10 mouse cellular contexts compared by ENCODE assay signal in genomic region chr19:5486771-5487170, GRCm38 (mm10). TPM values are rescaled to one million over a fixed set of nuclear protein-coding genes. Genes with fewer than 3 reads are reported as not detected.
A peak's percentile ranks its signal among the peaks of the same experiment; 100 is the strongest.
DNase-seq lines count a peak whose midpoint lies in the region; ATAC-seq and TF ChIP-seq lines count a peak whose summit lies in the region.
"Had no signal": no experiment of that assay in that cellular context is flagged by ENCODE, and none has a peak within 500 bp of the region (broad histone marks: within the 10 kb centered on the region; RNA-seq: fewer than 3 reads in every experiment).

No protein-coding gene starts in this region.

- TF ChIP-seq POLR2A in limb, embryonic 14.5 days (IDR thresholded peaks at IDR 0.05; ENCODE audit: borderline replicate concordance, extremely low read depth, insufficient read depth, insufficient read length) = no peak

- 86% methylated on average over 4 of the region's 4 CpGs for WGBS in heart, embryonic 13.5 days
- 86% methylated on average over 4 of the region's 4 CpGs for WGBS in limb, embryonic 14.5 days
- 75% methylated on average over 4 of the region's 4 CpGs for WGBS in stomach, embryonic 15.5 days

- peaks cover 28% of the 10 kb centered on the region for H3K4me1 ChIP-seq in heart, embryonic 13.5 days
- peaks cover 14% of the 10 kb centered on the region for H3K4me1 ChIP-seq in limb, embryonic 14.5 days (ENCODE audit: control insufficient read depth, insufficient read depth, low read length)
- H3K4me1 ChIP-seq in stomach, embryonic 15.5 days = peaks cover 22% of the 10 kb centered on the region

- peak overlapping the region; percentile 88 for H3K9ac ChIP-seq in heart, embryonic 13.5 days
- H3K9ac ChIP-seq in limb, embryonic 14.5 days (ENCODE audit: low read depth, low read length, severe bottlenecking) = no peak overlapping the region
- no peak overlapping the region for H3K9ac ChIP-seq in stomach, embryonic 15.5 days

- peaks cover 51% of the 10 kb centered on the region for H3K36me3 ChIP-seq in heart, embryonic 13.5 days
- peaks cover 47% of the 10 kb centered on the region for H3K36me3 ChIP-seq in limb, embryonic 14.5 days (ENCODE audit: control insufficient read depth, insufficient read depth, low read length)
- peaks cover 27% of the 10 kb centered on the region; the same call in 1 of the 2 replicates for H3K36me3 ChIP-seq in stomach, embryonic 15.5 days

- H3K27ac ChIP-seq in heart, embryonic 13.5 days (replicated peaks) = 0 out of 2 replicates have a peak overlapping the region, but pooled peaks have one; percentile 6
- no peak overlapping the region for H3K27ac ChIP-seq in limb, embryonic 14.5 days (replicated peaks; ENCODE audit: low read depth, low read length)
- H3K27ac ChIP-seq in stomach, embryonic 15.5 days = no peak overlapping the region

- ATAC-seq in heart, embryonic 13.5 days (ENCODE audit: extremely low read depth, insufficient number of reproducible peaks, low FRiP score, low TSS enrichment) = no peak
- ATAC-seq in limb, embryonic 14.5 days (ENCODE audit: low FRiP score, low read depth) = no peak
- ATAC-seq in stomach, embryonic 15.5 days (ENCODE audit: insufficient read depth, low FRiP score, low read depth) = no peak

- H3K4me2 ChIP-seq in heart, embryonic 13.5 days = peak overlapping the region; percentile 91
- peak overlapping the region; percentile 77 for H3K4me2 ChIP-seq in limb, embryonic 14.5 days (replicated peaks; ENCODE audit: low read depth, low read length, severe bottlenecking)
- peak overlapping the region; percentile 90; the same call in 1 of the 2 replicates for H3K4me2 ChIP-seq in stomach, embryonic 15.5 days

- H3K4me3 ChIP-seq in heart, embryonic 13.5 days = peak overlapping the region; percentile 100
- 0 out of 2 replicates have a peak overlapping the region, but pooled peaks have one; percentile 57 for H3K4me3 ChIP-seq in limb, embryonic 14.5 days (replicated peaks; ENCODE audit: low read length)
- no peak overlapping the region for H3K4me3 ChIP-seq in stomach, embryonic 15.5 days (replicated peaks)

- DNase-seq in heart, adult 9 months (ENCODE audit: low spot score in 2 of 2) = no peak
- DNase-seq in right cerebral cortex, postnatal 14 days = peak; percentile 3
- no peak for DNase-seq in right cerebral cortex, postnatal 4 days
- DNase-seq in limb, embryonic 14.5 days (ENCODE audit: low spot score) = no peak
- no peak for DNase-seq in frontal cortex, postnatal 36 days (ENCODE audit: low spot score in 2 of 2)
- DNase-seq in urinary bladder, adult 18-20 months (ENCODE audit: low spot score in 2 of 2) = no peak
- DNase-seq: right cerebral cortex, postnatal 25 days had no signal

- no peaks in the 10 kb centered on the region for H3K9me3 ChIP-seq in heart, embryonic 13.5 days
- H3K9me3 ChIP-seq in limb, embryonic 14.5 days (ENCODE audit: control insufficient read depth, low read length) = no peaks in the 10 kb centered on the region
- H3K9me3 ChIP-seq in stomach, embryonic 15.5 days = no peaks in the 10 kb centered on the region

- H3K27me3 ChIP-seq in heart, embryonic 13.5 days (replicated peaks) = no peaks in the 10 kb centered on the region
- no peaks in the 10 kb centered on the region for H3K27me3 ChIP-seq in limb, embryonic 14.5 days (ENCODE audit: control insufficient read depth, insufficient read depth, low read length)
- H3K27me3 ChIP-seq in stomach, embryonic 15.5 days (replicated peaks) = no peaks in the 10 kb centered on the region

RNA-seq across cellular contexts. Expression of gene Mus81, which starts 1.4 kb away (rescaled TPM):
- 36.8 and 38.9 TPM in 2 replicates for polyA plus RNA-seq in heart, embryonic 13.5 days (2015; fragmentation: Nextera tagmentation; extraction: Ambion mirVana)
- 40.8 and 53.5 TPM in 2 replicates for polyA plus RNA-seq in limb, embryonic 14.5 days (2012; rRNA removed)
- polyA plus RNA-seq in limb, embryonic 14.5 days (2014; fragmentation: Nextera tagmentation; extraction: Ambion mirVana) = 33.9 and 38.7 TPM in 2 replicates
- 35.6 and 36.3 TPM in 2 replicates for polyA plus RNA-seq in stomach, embryonic 15.5 days (2015; fragmentation: Nextera tagmentation; extraction: Ambion mirVana)

RNA-seq across cellular contexts. Expression of gene Cfl1, which starts 3.5 kb away (rescaled TPM):
- polyA plus RNA-seq in heart, embryonic 13.5 days (2015; fragmentation: Nextera tagmentation; extraction: Ambion mirVana) = 1,825 and 1,925 TPM in 2 replicates
- 913 and 966 TPM in 2 replicates for polyA plus RNA-seq in limb, embryonic 14.5 days (2012; rRNA removed)
- 2,572 and 2,655 TPM in 2 replicates for polyA plus RNA-seq in limb, embryonic 14.5 days (2014; fragmentation: Nextera tagmentation; extraction: Ambion mirVana)
- 2,358 and 2,394 TPM in 2 replicates for polyA plus RNA-seq in stomach, embryonic 15.5 days (2015; fragmentation: Nextera tagmentation; extraction: Ambion mirVana)

RNA-seq across cellular contexts. Expression of gene Efemp2, which starts 13.0 kb away (rescaled TPM):
- polyA plus RNA-seq in heart, embryonic 13.5 days (2015; fragmentation: Nextera tagmentation; extraction: Ambion mirVana) = 74.0 and 80.7 TPM in 2 replicates
- 239 and 314 TPM in 2 replicates for polyA plus RNA-seq in limb, embryonic 14.5 days (2012; rRNA removed)
- polyA plus RNA-seq in limb, embryonic 14.5 days (2014; fragmentation: Nextera tagmentation; extraction: Ambion mirVana) = 193 and 202 TPM in 2 replicates
- 145 and 152 TPM in 2 replicates for polyA plus RNA-seq in stomach, embryonic 15.5 days (2015; fragmentation: Nextera tagmentation; extraction: Ambion mirVana)

RNA-seq across cellular contexts. Expression of gene 1700020D05Rik, which starts 16.8 kb away (rescaled TPM):
- polyA plus RNA-seq in heart, embryonic 13.5 days (2015; fragmentation: Nextera tagmentation; extraction: Ambion mirVana) = not detected in 2 replicates
- 2.4 and 3.1 TPM in 2 replicates for polyA plus RNA-seq in limb, embryonic 14.5 days (2012; rRNA removed)
- not detected in 2 replicates for polyA plus RNA-seq in limb, embryonic 14.5 days (2014; fragmentation: Nextera tagmentation; extraction: Ambion mirVana)
- not detected in 2 replicates for polyA plus RNA-seq in stomach, embryonic 15.5 days (2015; fragmentation: Nextera tagmentation; extraction: Ambion mirVana)
- polyA plus RNA-seq: heart, postnatal 0 days had no signal

RNA-seq across cellular contexts. Expression of gene Ctsw, which starts 18.5 kb away (rescaled TPM):
- 0.56 and 1.7 TPM in 2 replicates for polyA plus RNA-seq in heart, embryonic 13.5 days (2015; fragmentation: Nextera tagmentation; extraction: Ambion mirVana)
- 0.33 and 0.56 TPM in 2 replicates for polyA plus RNA-seq in limb, embryonic 14.5 days (2012; rRNA removed)
- polyA plus RNA-seq in limb, embryonic 14.5 days (2014; fragmentation: Nextera tagmentation; extraction: Ambion mirVana) = 0.96 and 1.2 TPM in 2 replicates
- 1.3 and 2.3 TPM in 2 replicates for polyA plus RNA-seq in stomach, embryonic 15.5 days (2015; fragmentation: Nextera tagmentation; extraction: Ambion mirVana)
